18 mouse cellular contexts compared by ENCODE assay signal in the genomic region with DNA sequence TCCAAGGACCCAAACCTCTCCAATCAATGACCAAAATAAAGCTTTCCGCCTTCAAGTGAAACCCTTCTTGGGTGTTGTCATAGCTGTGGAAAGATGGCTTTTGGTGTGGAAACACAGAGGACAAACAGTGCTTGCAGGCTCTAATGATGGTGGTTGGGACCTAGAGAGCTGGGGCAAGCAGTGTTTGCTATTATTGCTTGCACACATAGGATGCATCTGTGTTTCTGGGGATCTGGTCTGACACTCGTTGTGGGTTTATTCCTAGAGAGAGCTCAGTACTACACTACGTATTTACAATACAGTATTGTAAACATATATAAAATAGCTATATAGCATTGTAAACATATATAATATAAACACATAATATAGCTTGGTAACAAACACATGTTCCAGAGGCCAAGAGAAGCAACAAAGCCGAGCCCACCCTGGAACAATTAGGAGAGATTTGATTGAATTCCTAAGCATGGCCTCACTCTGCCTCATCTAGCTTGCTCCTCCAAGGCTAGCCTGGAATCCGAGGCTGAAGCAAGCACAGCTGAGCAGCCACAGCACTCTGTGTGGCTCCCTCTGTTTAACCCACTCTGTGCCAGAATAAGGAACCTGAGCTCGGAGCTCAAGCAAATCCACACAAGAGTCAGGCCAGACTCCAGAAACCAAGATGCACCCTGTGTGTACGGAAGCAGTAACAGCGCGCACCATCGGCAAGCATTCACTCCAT.
DNase-seq lines count a peak whose midpoint lies in the region; ATAC-seq and TF ChIP-seq lines count a peak whose summit lies in the region.
"Had no signal": no experiment of that assay in that cellular context is flagged by ENCODE, and none has a peak within 500 bp of the region (broad histone marks: within the 10 kb centered on the region; RNA-seq: fewer than 3 reads in every experiment).

No protein-coding gene starts in this region.

- H3K9ac ChIP-seq in forebrain, embryonic 14.5 days (ENCODE audit: low read length), result no peak overlapping the region
- no peak overlapping the region for H3K9ac ChIP-seq in lung, embryonic 14.5 days
- H3K9ac ChIP-seq in embryonic facial prominence, embryonic 12.5 days, result no peak overlapping the region
- H3K9ac ChIP-seq in limb, embryonic 11.5 days (ENCODE audit: low read length), result no peak overlapping the region
- H3K9ac ChIP-seq: forebrain, embryonic 13.5 days; hindbrain, embryonic 13.5 days; liver, embryonic 14.5 days had no signal

- ATAC-seq in forebrain, embryonic 14.5 days, result no peak
- ATAC-seq in lung, embryonic 14.5 days (ENCODE audit: insufficient read depth), result peak; percentile 88
- no peak for ATAC-seq in embryonic facial prominence, embryonic 12.5 days (ENCODE audit: insufficient number of reproducible peaks, insufficient read depth, low FRiP score, low TSS enrichment)
- no peak for ATAC-seq in limb, embryonic 11.5 days (ENCODE audit: insufficient number of reproducible peaks, low FRiP score, low TSS enrichment, low read depth)
- no peak for ATAC-seq in megakaryocyte progenitor cell, adult 5-6 weeks (replicated peaks; ENCODE audit: poor library complexity)
- ATAC-seq: forebrain, embryonic 13.5 days; midbrain, embryonic 16.5 days had no signal

- no peaks in the 10 kb centered on the region for H3K27me3 ChIP-seq in forebrain, embryonic 10.5 days (ENCODE audit: poor library complexity, severe bottlenecking)
- H3K27me3 ChIP-seq in forebrain, embryonic 14.5 days (replicated peaks; ENCODE audit: control insufficient read depth, insufficient read depth, low read length), result no peaks in the 10 kb centered on the region
- no peaks in the 10 kb centered on the region for H3K27me3 ChIP-seq in lung, embryonic 14.5 days (ENCODE audit: insufficient read depth, low read length)
- no peaks in the 10 kb centered on the region for H3K27me3 ChIP-seq in embryonic facial prominence, embryonic 12.5 days
- no peaks in the 10 kb centered on the region for H3K27me3 ChIP-seq in limb, embryonic 11.5 days (ENCODE audit: control insufficient read depth, insufficient read depth, low read length)
- H3K27me3 ChIP-seq: forebrain, embryonic 13.5 days; hindbrain, embryonic 13.5 days had no signal

- H3K9me3 ChIP-seq in forebrain, embryonic 10.5 days, result peaks cover 17% of the 10 kb centered on the region
- H3K9me3 ChIP-seq in forebrain, embryonic 14.5 days (replicated peaks; ENCODE audit: control insufficient read depth, low read length), result peaks cover 6% of the 10 kb centered on the region; the same call in 1 of the 2 replicates
- peaks cover 9% of the 10 kb centered on the region; the same call in 1 of the 2 replicates for H3K9me3 ChIP-seq in lung, embryonic 14.5 days (ENCODE audit: low read depth, low read length)
- peaks cover 6% of the 10 kb centered on the region; the same call in 1 of the 2 replicates for H3K9me3 ChIP-seq in embryonic facial prominence, embryonic 12.5 days
- H3K9me3 ChIP-seq in limb, embryonic 11.5 days (ENCODE audit: control insufficient read depth, low read length), result no peaks in the 10 kb centered on the region

- H3K4me2 ChIP-seq in forebrain, embryonic 14.5 days (ENCODE audit: low read length), result no peak overlapping the region
- H3K4me2 ChIP-seq in lung, embryonic 14.5 days, result no peak overlapping the region
- no peak overlapping the region for H3K4me2 ChIP-seq in embryonic facial prominence, embryonic 12.5 days (replicated peaks)
- H3K4me2 ChIP-seq in limb, embryonic 11.5 days (ENCODE audit: low read depth, severe bottlenecking), result no peak overlapping the region
- H3K4me2 ChIP-seq: forebrain, embryonic 13.5 days; hindbrain, embryonic 13.5 days had no signal

- 77% methylated on average over 10 of the region's 10 CpGs for WGBS in forebrain, embryonic 10.5 days
- 82% methylated on average over 10 of the region's 10 CpGs for WGBS in forebrain, embryonic 14.5 days
- 58% methylated on average over 10 of the region's 10 CpGs for WGBS in lung, embryonic 14.5 days
- WGBS in embryonic facial prominence, embryonic 12.5 days, result 52% methylated on average over 10 of the region's 10 CpGs
- WGBS in limb, embryonic 11.5 days, result 66% methylated on average over 10 of the region's 10 CpGs

- H3K4me3 ChIP-seq in forebrain, embryonic 10.5 days, result no peak overlapping the region
- H3K4me3 ChIP-seq in forebrain, embryonic 14.5 days (ENCODE audit: low read depth, low read length), result no peak overlapping the region
- H3K4me3 ChIP-seq in lung, embryonic 14.5 days (ENCODE audit: low read depth, low read length), result no peak overlapping the region
- H3K4me3 ChIP-seq in embryonic facial prominence, embryonic 12.5 days, result no peak overlapping the region
- H3K4me3 ChIP-seq in limb, embryonic 11.5 days (ENCODE audit: low read depth, low read length), result no peak overlapping the region
- H3K4me3 ChIP-seq: erythroblast, embryonic 14.5 days; forebrain, embryonic 13.5 days; hindbrain, embryonic 13.5 days had no signal

- H3K4me1 ChIP-seq in forebrain, embryonic 10.5 days, result peaks cover 30% of the 10 kb centered on the region
- peaks cover 4% of the 10 kb centered on the region; the same call in 1 of the 2 replicates for H3K4me1 ChIP-seq in forebrain, embryonic 14.5 days (ENCODE audit: control insufficient read depth, insufficient read depth, low read length)
- H3K4me1 ChIP-seq in lung, embryonic 14.5 days (ENCODE audit: insufficient read depth), result no peaks in the 10 kb centered on the region
- peaks cover 13% of the 10 kb centered on the region for H3K4me1 ChIP-seq in embryonic facial prominence, embryonic 12.5 days
- H3K4me1 ChIP-seq in limb, embryonic 11.5 days (ENCODE audit: control insufficient read depth, insufficient read depth, low read length), result peaks cover 6% of the 10 kb centered on the region

- no peak for TF ChIP-seq CTCF in lung, embryonic 14.5 days (IDR thresholded peaks at IDR 0.05; ENCODE audit: low read depth)

- H3K36me3 ChIP-seq in forebrain, embryonic 10.5 days (replicated peaks), result no peaks in the 10 kb centered on the region; the same call in 1 of the 2 replicates
- H3K36me3 ChIP-seq in forebrain, embryonic 14.5 days (ENCODE audit: control insufficient read depth, insufficient read depth, low read length), result no peaks in the 10 kb centered on the region
- H3K36me3 ChIP-seq in lung, embryonic 14.5 days (ENCODE audit: insufficient read depth), result no peaks in the 10 kb centered on the region
- H3K36me3 ChIP-seq in embryonic facial prominence, embryonic 12.5 days, result no peaks in the 10 kb centered on the region
- H3K36me3 ChIP-seq in limb, embryonic 11.5 days (ENCODE audit: control insufficient read depth, insufficient read depth, low read length), result no peaks in the 10 kb centered on the region
- H3K36me3 ChIP-seq: hindbrain, embryonic 13.5 days had no signal

- 0 out of 2 replicates have a peak overlapping the region, but pooled peaks have one; percentile 11 for H3K27ac ChIP-seq in forebrain, embryonic 10.5 days
- no peak overlapping the region for H3K27ac ChIP-seq in forebrain, embryonic 14.5 days (ENCODE audit: low read depth, low read length)
- peak overlapping the region; percentile 56 for H3K27ac ChIP-seq in lung, embryonic 14.5 days (ENCODE audit: low read depth)
- peak overlapping the region; percentile 67; the same call in 1 of the 2 replicates for H3K27ac ChIP-seq in embryonic facial prominence, embryonic 12.5 days
- 0 out of 2 replicates have a peak overlapping the region, but pooled peaks have one; percentile 30 for H3K27ac ChIP-seq in limb, embryonic 11.5 days (replicated peaks; ENCODE audit: low read depth, low read length)
- H3K27ac ChIP-seq: forebrain, embryonic 13.5 days; hindbrain, embryonic 13.5 days; liver, embryonic 14.5 days had no signal

- no peak for DNase-seq in forebrain, embryonic 10.5 days (ENCODE audit: extremely low spot score, low spot score)
- no peak for DNase-seq in forebrain, embryonic 14.5 days (ENCODE audit: low spot score)
- peak; percentile 67 for DNase-seq in lung, embryonic 14.5 days
- no peak for DNase-seq in lung, postnatal 25 days (ENCODE audit: low spot score)
- DNase-seq in limb, embryonic 11.5 days (ENCODE audit: low spot score), result no peak
- no peak for DNase-seq in thymus, postnatal 0 days (ENCODE audit: low spot score)
- DNase-seq: cerebellum, adult 2 months; cerebellum, postnatal 36 days; layer of hippocampus, postnatal 36 days; right cerebral cortex, adult 18-20 months; thymus, postnatal 14 days had no signal
